Mouse (Mus musculus) midbrain, embryonic 13.5 days (tissue): ENCODE measurements around the gene Acer2. TPM values are rescaled to one million over a fixed set of nuclear protein-coding genes. Genes with fewer than 3 reads are reported as not detected.

Experiments used
- polyA plus RNA-seq: library from polyadenylated mRNA; unstranded; fragments of >200 nt; fragmentation: Nextera tagmentation; extraction: Ambion mirVana; gene quantifications from 2 replicates; pipeline ENCODE4 v1.2.1, GENCODE M21; 2015

Gene Acer2
- polyA plus RNA-seq, 1 experiment from 2014 or later, result 19.4 TPM

Other genes starting within 250 kb of the Acer2 start
- 40.3 and 41.8 TPM in 2 replicates for gene Plin2, start 204.3 kb upstream of the Acer2 start, polyA plus RNA-seq
- gene Dennd4c, start 125.8 kb upstream of the Acer2 start, polyA plus RNA-seq, result 3.5 and 5.6 TPM in 2 replicates
- 459 and 472 TPM in 2 replicates for gene Rps6, start 17.0 kb upstream of the Acer2 start, polyA plus RNA-seq